Mouse (Mus musculus) liver, embryonic 11.5 days (tissue): ENCODE results near the gene Atg3. TPM values are rescaled to one million over a fixed set of nuclear protein-coding genes. Genes with fewer than 3 reads are reported as not detected.

Experiments
- ATAC-seq: fragments of 200-750 bp; cut with Nextera tagmentation; replicated peaks from 2 replicates; pipeline ENCODE4 v1.8.0; 2017; ENCODE audit warnings: moderate number of reproducible peaks, mild to moderate bottlenecking, moderate TSS enrichment, moderate library complexity; ENCODE audit not compliant: low FRiP score
- DNase-seq: peaks from one replicate; pipeline ENCODE4 v3.0.0-alpha.2; 2017; ENCODE audit warnings: low spot score
- H3K27ac ChIP-seq: fragments of 300-500 bp; sonication (generic); 2 replicates; pipeline ENCODE4 v1.5.1; 2014; ENCODE audit warnings: mild to moderate bottlenecking, low read depth, low read length, control low read depth
- H3K27me3 ChIP-seq: fragments of 300-500 bp; sonication (generic); replicated peaks from 2 replicates; pipeline ENCODE4 v1.6.1; 2014; ENCODE audit warnings: low read length, mixed read lengths; ENCODE audit not compliant: control insufficient read depth, insufficient read depth
- H3K36me3 ChIP-seq: fragments of 300-500 bp; sonication (generic); 2 replicates; pipeline ENCODE4 v1.6.1; 2014; ENCODE audit warnings: mild to moderate bottlenecking, low read length, moderate library complexity, mixed read lengths; ENCODE audit not compliant: control insufficient read depth, insufficient read depth
- H3K4me1 ChIP-seq: fragments of 300-500 bp; sonication (generic); replicated peaks from 2 replicates; pipeline ENCODE4 v1.6.1; 2014; ENCODE audit warnings: low read length, mixed read lengths; ENCODE audit not compliant: control insufficient read depth, insufficient read depth
- H3K4me2 ChIP-seq: fragments of 300-500 bp; sonication (generic); 2 replicates; pipeline ENCODE4 v1.6.1; 2014; ENCODE audit warnings: mild to moderate bottlenecking, control low read depth, moderate library complexity
- H3K4me3 ChIP-seq: fragments of 300-500 bp; sonication (generic); 2 replicates; pipeline ENCODE4 v1.5.1; 2014; ENCODE audit warnings: low read depth, low read length, control low read depth
- H3K9ac ChIP-seq: fragments of 300-500 bp; sonication (generic); 2 replicates; pipeline ENCODE4 v1.6.1; 2014; ENCODE audit warnings: low read depth, low read length, control low read depth
- H3K9me3 ChIP-seq: fragments of 300-500 bp; sonication (generic); 2 replicates; pipeline ENCODE4 v1.6.1; 2016; ENCODE audit warnings: low read length, inconsistent platforms, mixed read lengths; ENCODE audit not compliant: control insufficient read depth
- WGBS: fragments of 180-500 bp; shearing (Covaris S2); extraction: QIAGEN DNeasy Blood & Tissue Kit; methylation state at CpG from one replicate; pipeline ENCODE4 v1.1.7; 2014; 5-methylcytosine and 5-hydroxymethylcytosine counted together
- polyA plus RNA-seq: library from polyadenylated mRNA; unstranded; fragments of >200 nt; fragmentation: Nextera tagmentation; extraction: Ambion mirVana; gene quantifications from 2 replicates; pipeline ENCODE4 v1.2.1, GENCODE M21; 2014

The Atg3 gene
- 39.5 and 42.0 TPM in 2 replicates for polyA plus RNA-seq

DNA sequence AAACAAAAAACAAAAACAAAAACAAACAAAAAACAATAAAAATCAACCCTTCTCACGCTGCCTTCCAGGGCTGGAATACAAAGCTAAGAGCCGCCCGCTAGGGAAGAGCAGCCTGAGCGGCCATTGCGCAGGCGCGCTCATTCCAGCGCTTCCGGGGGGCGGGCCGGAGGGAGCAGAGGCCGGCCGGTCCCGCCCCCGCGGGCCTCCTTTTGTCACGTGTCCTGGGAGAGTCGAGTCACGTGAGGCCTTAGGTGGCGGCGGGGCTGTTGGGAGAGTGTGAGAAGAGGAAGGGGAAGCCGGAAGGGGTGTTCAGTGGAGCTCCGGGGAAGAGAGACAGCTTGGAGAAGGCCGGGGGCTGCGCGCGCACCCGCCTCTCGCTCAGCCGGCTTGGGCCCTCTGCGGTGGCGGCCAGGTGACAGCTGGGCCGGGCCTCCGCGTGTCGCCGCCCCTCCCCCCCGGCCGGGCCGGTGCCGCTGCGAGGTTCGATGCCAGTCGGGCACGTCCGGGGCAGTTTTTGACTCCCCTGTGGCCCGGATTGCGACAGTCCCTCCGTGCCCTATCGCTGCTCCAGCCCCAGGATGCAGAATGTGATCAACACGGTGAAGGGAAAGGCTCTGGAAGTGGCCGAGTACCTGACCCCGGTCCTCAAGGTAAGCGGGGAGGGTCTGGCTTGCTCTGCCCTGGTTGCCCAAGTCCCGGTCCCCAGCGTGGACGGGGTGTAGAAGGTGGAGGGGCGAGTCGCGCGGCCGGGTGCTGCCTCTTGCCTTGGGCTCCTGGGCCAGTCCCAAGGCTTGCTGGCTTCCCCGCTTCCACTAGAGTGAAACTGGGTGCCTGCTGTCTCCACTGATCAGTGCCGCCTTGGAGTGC is at the start of gene Atg3, which contains the start of gene Slc35a5:
Gene Atg3 (plus strand): TSS at position 264 of the 867 bp plus-strand sequence.
Gene Slc35a5 (minus strand): TSS at position 185 of the 867 bp plus-strand sequence.
- Histone ChIP-seq H3K9ac (peak within 1 kb of the TSS; percentile 91), H3K27me3 (no peaks in the 10 kb centered on the region), H3K36me3 (no peaks in the 10 kb centered on the region; the same call in 1 of the 2 replicates), H3K4me3 (peak within 1 kb of the TSS; percentile 92), H3K4me2 (peak within 1 kb of the TSS; percentile 92), H3K27ac (peak within 1 kb of the TSS; percentile 91), H3K9me3 (no peaks in the 10 kb centered on the region), H3K4me1 (no peaks in the 10 kb centered on the region; the same call in 1 of the 2 replicates)
- ATAC-seq (peak; percentile 94), DNase-seq (peak; percentile 90)
- under 1% methylated on average over 63 of the region's 64 CpGs for WGBS

DNA sequence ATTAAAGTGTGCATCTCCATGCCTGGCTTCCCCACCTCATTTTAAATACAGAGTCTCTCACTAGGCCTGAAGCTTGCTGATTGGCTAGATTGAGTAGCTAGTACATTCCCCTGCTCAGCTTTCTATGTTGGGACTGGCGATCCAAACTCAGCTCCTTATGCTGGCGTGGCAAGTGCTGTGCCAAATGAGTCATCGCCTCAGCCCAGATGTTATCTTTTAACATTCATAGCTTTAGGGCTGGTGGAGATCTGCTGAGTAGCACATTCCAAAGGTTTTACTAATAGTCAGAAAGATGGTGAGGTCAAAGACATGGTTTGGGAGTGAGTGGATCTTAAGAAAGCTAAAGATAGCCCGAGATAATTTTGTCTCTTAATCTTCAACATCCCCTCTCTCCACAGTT is 48.1 kb upstream of the Atg3 start:
- no peak overlapping the region for H3K4me3 ChIP-seq
- H3K27ac ChIP-seq, result no peak overlapping the region
- DNase-seq (no peak), ATAC-seq (no peak)
- H3K27me3 ChIP-seq, result no peaks in the 10 kb centered on the region
- H3K4me1 ChIP-seq, result no peaks in the 10 kb centered on the region
- 27% methylated on average over 4 of the region's 4 CpGs for WGBS
- no peaks in the 10 kb centered on the region for H3K36me3 ChIP-seq
- H3K9me3 ChIP-seq, result no peaks in the 10 kb centered on the region
- no peak overlapping the region for H3K9ac ChIP-seq
- no peak overlapping the region for H3K4me2 ChIP-seq

DNA sequence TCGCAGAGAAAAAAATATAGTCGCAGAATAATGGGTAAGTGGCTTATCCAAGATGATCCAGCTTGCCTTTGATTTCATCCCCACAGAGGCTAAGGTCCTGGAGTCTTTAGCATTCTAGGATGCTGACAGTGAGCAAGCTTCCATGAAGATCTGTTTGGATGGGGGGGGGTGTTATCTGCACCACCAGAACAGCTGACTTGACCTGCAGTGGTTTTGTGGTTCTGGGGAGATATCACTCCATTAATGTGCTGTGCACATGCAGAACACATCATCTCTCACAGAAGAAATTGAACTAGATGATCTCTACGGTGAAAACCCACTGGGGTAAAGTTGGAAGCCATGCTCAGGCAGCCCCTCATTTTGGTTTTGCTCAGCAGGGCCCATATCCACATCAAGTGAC is 41.4 kb upstream of the Atg3 start:
- no peaks in the 10 kb centered on the region for H3K9me3 ChIP-seq
- H3K4me2 ChIP-seq, result no peak overlapping the region
- no peaks in the 10 kb centered on the region for H3K4me1 ChIP-seq
- WGBS, result 77% methylated on average over 3 of the region's 3 CpGs
- no peak overlapping the region for H3K27ac ChIP-seq
- H3K4me3 ChIP-seq, result no peak overlapping the region
- DNase-seq (no peak), ATAC-seq (no peak)
- H3K36me3 ChIP-seq, result no peaks in the 10 kb centered on the region
- no peaks in the 10 kb centered on the region for H3K27me3 ChIP-seq
- H3K9ac ChIP-seq, result no peak overlapping the region

- Histone ChIP-seq H3K4me3 (no peak overlapping the region), H3K9ac (no peak overlapping the region), H3K9me3 (no peaks in the 10 kb centered on the region), H3K27ac (no peak overlapping the region), H3K27me3 (no peaks in the 10 kb centered on the region), H3K4me1 (no peaks in the 10 kb centered on the region), H3K36me3 (no peaks in the 10 kb centered on the region), H3K4me2 (no peak overlapping the region)
- DNase-seq (no peak), ATAC-seq (no peak)
- WGBS, result 78% methylated on average over 3 of the region's 3 CpGs
Measured at GRCm38 (mm10) chr16:45118760-45119159, 39.8 kb upstream of the Atg3 start.

DNA sequence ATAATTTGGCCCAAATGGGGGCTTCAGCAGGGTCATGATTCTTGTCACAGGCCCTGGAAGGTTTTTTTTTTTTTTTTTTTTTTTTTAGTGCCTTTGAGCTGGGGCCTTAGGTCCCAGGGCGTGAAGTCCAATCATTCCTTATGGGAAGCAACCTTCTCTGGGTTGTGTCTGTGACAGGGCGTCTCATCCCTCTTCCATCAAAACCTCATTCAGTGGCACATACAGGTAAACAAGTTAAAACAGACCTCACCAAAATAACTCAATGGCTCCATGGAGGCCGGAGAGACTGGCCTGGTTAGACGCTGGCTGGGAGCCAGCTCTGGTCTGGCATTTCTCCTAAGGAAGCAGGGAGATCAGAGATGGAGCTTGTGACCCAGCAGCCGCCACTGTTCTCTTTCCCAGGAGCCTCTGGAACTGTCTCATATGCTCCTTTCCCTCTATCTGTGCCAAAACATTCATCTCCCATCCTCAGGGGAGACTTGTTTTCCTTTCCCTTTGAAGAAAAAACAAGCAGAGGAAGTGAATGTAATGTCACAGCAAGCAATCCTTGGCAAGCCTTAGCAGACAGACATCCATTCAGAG is 37.6 kb upstream of the Atg3 start:
- Histone ChIP-seq H3K4me3 (no peak overlapping the region), H3K27me3 (no peaks in the 10 kb centered on the region), H3K4me1 (no peaks in the 10 kb centered on the region), H3K36me3 (no peaks in the 10 kb centered on the region), H3K4me2 (no peak overlapping the region), H3K27ac (no peak overlapping the region), H3K9ac (no peak overlapping the region), H3K9me3 (no peaks in the 10 kb centered on the region)
- 55% methylated on average over 5 of the region's 5 CpGs for WGBS
- ATAC-seq (no peak), DNase-seq (no peak)

DNA sequence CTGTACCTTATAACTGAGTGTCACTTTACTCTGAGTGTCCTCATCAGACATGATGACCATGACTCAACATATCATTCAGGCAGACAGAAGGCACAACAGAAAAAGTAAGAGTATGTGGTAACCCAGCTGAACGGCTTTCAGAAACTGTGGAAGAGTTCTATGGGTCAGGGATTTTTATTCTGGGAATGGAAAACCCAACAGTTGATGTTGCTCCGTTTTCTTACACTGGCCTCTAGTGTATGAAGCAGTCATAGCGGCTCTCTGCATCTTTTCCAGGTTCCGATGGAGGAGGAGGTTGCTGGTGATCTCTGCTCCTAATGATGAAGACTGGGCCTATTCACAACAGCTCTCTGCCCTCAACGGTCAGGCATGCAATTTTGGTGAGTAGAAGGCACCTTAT is 36.0 kb upstream of the Atg3 start:
- DNase-seq, result no peak
- no peak for ATAC-seq

GRCm38 (mm10) chr16:45124230-45125203 is 34.1 kb upstream of the Atg3 start:
- H3K4me2 ChIP-seq, result no peak overlapping the region
- H3K4me3 ChIP-seq, result no peak overlapping the region
- ATAC-seq (no peak), DNase-seq (no peak)
- no peak overlapping the region for H3K27ac ChIP-seq
- H3K9me3 ChIP-seq, result no peaks in the 10 kb centered on the region
- no peak overlapping the region for H3K9ac ChIP-seq
- no peaks in the 10 kb centered on the region for H3K27me3 ChIP-seq
- whole genome bisulfite sequencing, result 55% methylated on average over 9 of the region's 9 CpGs
- no peaks in the 10 kb centered on the region for H3K36me3 ChIP-seq
- no peaks in the 10 kb centered on the region for H3K4me1 ChIP-seq

More for the DNA sequence above, 36.0 kb upstream of the Atg3 start:
- Histone ChIP-seq H3K9ac (no peak overlapping the region), H3K27me3 (no peaks in the 10 kb centered on the region), H3K27ac (no peak overlapping the region), H3K4me2 (no peak overlapping the region), H3K9me3 (no peaks in the 10 kb centered on the region), H3K4me3 (no peak overlapping the region), H3K4me1 (no peaks in the 10 kb centered on the region), H3K36me3 (no peaks in the 10 kb centered on the region)
- 67% methylated on average over 5 of the region's 5 CpGs for WGBS

- no peaks in the 10 kb centered on the region for H3K36me3 ChIP-seq
- no peaks in the 10 kb centered on the region for H3K9me3 ChIP-seq
- H3K9ac ChIP-seq, result no peak overlapping the region
- DNase-seq (no peak), ATAC-seq (no peak)
- no peak overlapping the region for H3K4me2 ChIP-seq
- no peak overlapping the region for H3K4me3 ChIP-seq
- WGBS, result 75% methylated on average over 2 of the region's 2 CpGs
- no peaks in the 10 kb centered on the region for H3K27me3 ChIP-seq
- H3K27ac ChIP-seq, result no peak overlapping the region
- H3K4me1 ChIP-seq, result no peaks in the 10 kb centered on the region
Measured at GRCm38 (mm10) chr16:45127936-45128710, 30.5 kb upstream of the Atg3 start.
